Mouse (Mus musculus): ENCODE data around the gene Gm5105. TPM values are rescaled to one million over a fixed set of nuclear protein-coding genes. Genes with fewer than 3 reads are reported as not detected.

Gene Gm5105
- total RNA-seq, 4 experiments from 2014 or later = 0.22 TPM; not detected in 3

- no peak for DNase-seq (ENCODE audit: low spot score in 2 of 2)
These were observed 2.7 kb upstream of the Gm5105 start for GRCm38 (mm10) chr3:138069756-138070511.

- DNase-seq (ENCODE audit: low spot score in 2 of 2) = no peak
These were observed 915 bp upstream of the Gm5105 start for GRCm38 (mm10) chr3:138068103-138068502.

GRCm38 (mm10) chr3:138066348-138066856 is 786 bp downstream of the Gm5105 start:
- no peak for DNase-seq (ENCODE audit: low spot score in 2 of 2)

GRCm38 (mm10) chr3:138065930-138066329 is 1.3 kb downstream of the Gm5105 start:
- no peak for DNase-seq (ENCODE audit: low spot score in 2 of 2)

GRCm38 (mm10) chr3:138064732-138065645 is 2.2 kb downstream of the Gm5105 start, which contains the start of gene 1110002E22Rik:
1110002E22Rik (plus strand) TSS chr3:138065052.
- no peak for DNase-seq (ENCODE audit: low spot score in 2 of 2)

GRCm38 (mm10) chr3:138063731-138064329 is 3.4 kb downstream of the Gm5105 start:
- no peak for DNase-seq (ENCODE audit: low spot score in 2 of 2)

GRCm38 (mm10) chr3:138062673-138063072 is 4.5 kb downstream of the Gm5105 start:
- DNase-seq (ENCODE audit: low spot score in 2 of 2) = no peak

GRCm38 (mm10) chr3:138061205-138061911 is 5.8 kb downstream of the Gm5105 start:
- DNase-seq (ENCODE audit: low spot score in 2 of 2) = no peak

GRCm38 (mm10) chr3:138060429-138060828 is 6.8 kb downstream of the Gm5105 start:
- DNase-seq (ENCODE audit: low spot score in 2 of 2) = no peak

- no peak for DNase-seq (ENCODE audit: low spot score in 2 of 2)
These were observed 9.0 kb downstream of the Gm5105 start for GRCm38 (mm10) chr3:138058226-138058625.

- no peak for DNase-seq (ENCODE audit: low spot score in 2 of 2)
These were observed 10.2 kb downstream of the Gm5105 start for GRCm38 (mm10) chr3:138056976-138057375.

- no peak for DNase-seq (ENCODE audit: low spot score in 2 of 2)
These were observed 13.2 kb downstream of the Gm5105 start for GRCm38 (mm10) chr3:138053969-138054368.

GRCm38 (mm10) chr3:138051431-138051830 is 15.8 kb downstream of the Gm5105 start:
- DNase-seq (ENCODE audit: low spot score in 2 of 2) = no peak

GRCm38 (mm10) chr3:138050772-138051171 is 16.4 kb downstream of the Gm5105 start:
- no peak for DNase-seq (ENCODE audit: low spot score in 2 of 2)

GRCm38 (mm10) chr3:138049555-138049954 is 17.6 kb downstream of the Gm5105 start:
- DNase-seq (ENCODE audit: low spot score in 2 of 2) = no peak

GRCm38 (mm10) chr3:138043316-138043715 is 23.9 kb downstream of the Gm5105 start:
- no peak for DNase-seq (ENCODE audit: low spot score in 2 of 2)

GRCm38 (mm10) chr3:138041591-138042301 is 25.4 kb downstream of the Gm5105 start:
- DNase-seq (ENCODE audit: low spot score in 2 of 2) = no peak

GRCm38 (mm10) chr3:138040938-138041337 is 26.2 kb downstream of the Gm5105 start:
- no peak for DNase-seq (ENCODE audit: low spot score in 2 of 2)

- no peak for DNase-seq (ENCODE audit: low spot score in 2 of 2)
These were observed 33.2 kb downstream of the Gm5105 start for GRCm38 (mm10) chr3:138033986-138034385.

GRCm38 (mm10) chr3:138030563-138030962 is 36.6 kb downstream of the Gm5105 start:
- no peak for DNase-seq (ENCODE audit: low spot score in 2 of 2)
